Mouse (Mus musculus): ENCODE data around the gene Mgat4a.

DNA sequence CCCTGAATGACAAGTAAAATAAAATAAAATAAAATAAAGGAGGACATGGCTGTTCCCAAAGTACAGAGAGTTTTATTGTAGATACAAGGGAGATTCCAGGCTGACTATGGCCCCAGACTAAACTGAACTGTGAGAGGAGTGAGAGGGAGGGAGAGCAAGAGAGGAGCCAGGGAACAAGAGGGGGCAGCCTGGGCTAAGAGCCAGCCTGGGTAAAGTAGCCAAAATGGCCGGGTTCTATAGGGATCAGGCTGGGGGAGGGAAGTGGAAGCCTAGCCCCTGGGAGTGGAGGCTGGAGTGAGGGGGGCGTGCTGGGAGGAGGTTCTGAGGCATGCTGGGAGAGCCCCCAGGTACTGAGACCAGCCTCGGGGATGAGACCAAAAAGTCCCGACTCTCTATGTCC lies 37.2 kb downstream of the Mgat4a start:
- no peak for TF ChIP-seq CTCF (IDR thresholded peaks at IDR 0.05; ENCODE audit: borderline replicate concordance, insufficient read depth, low read depth, low read length)
- TF ChIP-seq POLR2A (IDR thresholded peaks at IDR 0.05; ENCODE audit: borderline replicate concordance, insufficient read depth, low read length): no peak

Data from cerebellum, adult 2 months (tissue).